Mouse (Mus musculus) gastrocnemius, adult 8-10 months (tissue): ENCODE results near the gene E2f6. TPM values are rescaled to one million over a fixed set of nuclear protein-coding genes. Genes with fewer than 3 reads are reported as not detected.

Experiments
- DNase-seq, 2 experiments: peaks; one replicate each; pipeline ENCODE4 v3.0.0; 2022; ENCODE audit warnings: low spot score in 2 of 2
- total RNA-seq, 4 experiments: library from RNA; stranded (reverse); gene quantifications; 2 replicates each; pipeline ENCODE4 v1.2.4; 2022

The E2f6 gene
- total RNA-seq, 4 experiments from 2014 or later = 136 to 196 (median 151) TPM

DNA sequence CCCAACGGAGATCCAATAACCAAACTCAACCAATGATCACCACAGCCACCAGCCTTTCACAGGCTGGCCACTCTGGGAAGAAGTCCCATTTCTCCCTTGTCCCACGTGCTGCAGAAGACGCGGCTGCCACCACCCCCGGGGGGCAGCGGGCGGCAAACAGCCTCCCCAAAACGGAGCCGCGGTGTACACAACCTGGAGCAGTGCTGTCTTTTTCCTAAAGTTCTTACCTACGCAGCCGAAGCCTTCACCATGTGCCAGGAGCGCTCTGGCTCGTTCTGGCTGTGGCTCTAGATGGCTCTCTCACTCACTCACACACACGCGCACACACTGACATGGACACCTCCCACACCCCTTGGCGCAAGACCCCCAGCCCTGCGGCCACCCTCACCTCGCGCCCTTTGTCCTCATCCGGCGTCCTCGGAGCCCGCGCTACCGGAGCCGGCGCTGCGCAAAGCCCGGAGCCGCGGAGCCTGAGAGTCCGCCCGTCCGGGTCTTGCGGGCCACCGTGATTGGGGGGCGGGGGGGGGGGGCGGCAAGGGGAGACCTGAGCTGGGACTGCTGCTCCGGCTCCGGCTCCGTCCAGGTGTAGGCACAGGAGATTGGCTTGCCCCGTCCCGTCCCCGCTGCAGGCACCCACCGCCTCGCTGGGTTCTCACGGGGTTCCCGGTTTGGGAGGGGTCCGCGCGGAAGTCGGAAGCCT lies 10.4 kb upstream of the E2f6 start, which contains the start of gene Greb1:
Greb1 (minus strand) TSS at position 628 of the 700 bp plus-strand sequence.
- no peak for DNase-seq

DNA sequence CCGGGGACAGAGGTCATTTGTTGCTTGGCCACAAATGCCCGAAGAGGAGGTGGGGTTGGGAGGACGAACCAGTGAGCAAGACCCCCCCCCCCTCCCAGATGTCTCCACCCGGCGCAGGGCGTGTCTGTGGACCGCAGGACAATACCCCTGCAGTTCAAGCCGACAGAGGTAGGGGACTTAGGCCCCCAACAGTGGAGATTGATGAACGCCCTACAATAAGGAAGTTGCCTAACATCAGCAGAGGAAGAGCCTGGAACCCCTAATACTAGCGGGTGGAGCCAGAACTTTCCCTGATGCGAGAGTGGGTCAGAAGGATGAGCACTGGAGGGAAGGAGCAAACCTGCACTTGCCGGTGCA lies 9.8 kb upstream of the E2f6 start:
- DNase-seq = no peak

DNA sequence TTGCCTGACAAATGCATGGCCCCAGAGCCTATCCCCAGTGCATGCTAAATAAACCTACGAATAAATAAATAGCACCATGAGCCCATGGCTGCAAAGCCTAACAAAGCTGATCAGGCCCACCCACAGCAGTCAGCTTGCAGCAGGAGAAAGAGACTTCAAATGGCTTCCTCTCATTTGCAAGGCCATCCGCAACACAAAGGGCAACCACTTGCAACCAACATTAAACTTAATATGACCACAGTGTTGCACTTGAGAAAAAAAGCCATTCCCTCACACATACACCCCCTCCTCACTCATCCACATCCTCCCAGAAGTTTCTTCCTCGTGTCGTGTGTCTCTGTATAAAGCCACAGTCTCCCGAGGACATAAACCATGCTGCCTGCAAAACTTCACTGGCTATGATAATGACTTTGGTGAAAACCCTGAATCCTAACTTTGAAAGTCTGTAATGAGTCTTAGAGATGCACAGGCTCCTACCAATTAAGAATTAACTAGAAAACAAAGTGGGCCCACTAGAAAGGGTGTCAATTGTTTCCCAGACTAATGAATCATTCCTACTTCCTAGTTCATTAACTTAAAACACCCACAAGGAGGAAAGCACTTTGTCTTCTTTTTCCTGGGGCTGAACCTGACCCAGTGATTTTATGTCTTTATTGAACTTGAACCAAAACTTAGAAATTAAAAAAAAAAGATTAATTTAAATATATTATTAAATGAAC lies 7.4 kb upstream of the E2f6 start:
- DNase-seq = no peak

DNA sequence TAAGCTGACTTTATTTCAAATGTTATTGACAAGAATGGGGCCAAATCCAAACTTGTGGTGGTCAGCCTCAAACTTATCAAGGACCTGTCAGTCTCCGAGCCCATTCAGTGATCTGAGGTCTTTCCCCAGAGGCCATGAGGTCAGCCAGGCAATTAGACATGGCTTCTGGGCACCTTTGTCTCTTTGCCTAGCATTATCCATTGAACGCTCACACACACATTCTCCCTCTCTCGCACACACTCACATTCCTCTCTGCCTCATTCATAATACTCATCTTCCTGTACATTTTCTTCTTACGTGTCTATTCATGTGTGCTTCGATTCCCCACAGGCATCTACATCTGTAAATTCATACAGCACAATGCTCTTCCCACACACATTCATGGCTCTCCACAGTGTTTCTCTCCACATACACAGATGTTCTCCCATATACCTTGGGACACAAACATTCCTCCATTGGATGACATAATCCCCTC lies 6.8 kb upstream of the E2f6 start:
- no peak for DNase-seq

DNA sequence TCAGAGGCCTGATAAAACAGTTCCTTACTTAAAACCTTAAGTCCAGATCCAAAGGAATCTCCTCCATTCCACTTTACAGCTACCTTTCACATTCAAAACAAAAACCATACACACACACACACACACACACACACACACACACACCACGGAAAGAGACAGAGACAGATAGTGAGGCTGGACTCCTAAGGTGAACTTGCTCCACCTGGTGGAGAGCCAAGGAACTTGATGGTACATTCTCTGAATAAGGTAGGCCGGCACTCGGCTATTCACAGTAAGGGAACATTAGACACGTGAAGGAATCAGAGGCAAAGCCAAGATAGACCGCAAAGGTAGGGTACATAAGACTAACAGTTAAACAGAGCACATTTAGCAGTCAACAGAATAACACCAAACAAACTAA lies 5.3 kb upstream of the E2f6 start:
- DNase-seq = peak; percentile 50 to 58

DNA sequence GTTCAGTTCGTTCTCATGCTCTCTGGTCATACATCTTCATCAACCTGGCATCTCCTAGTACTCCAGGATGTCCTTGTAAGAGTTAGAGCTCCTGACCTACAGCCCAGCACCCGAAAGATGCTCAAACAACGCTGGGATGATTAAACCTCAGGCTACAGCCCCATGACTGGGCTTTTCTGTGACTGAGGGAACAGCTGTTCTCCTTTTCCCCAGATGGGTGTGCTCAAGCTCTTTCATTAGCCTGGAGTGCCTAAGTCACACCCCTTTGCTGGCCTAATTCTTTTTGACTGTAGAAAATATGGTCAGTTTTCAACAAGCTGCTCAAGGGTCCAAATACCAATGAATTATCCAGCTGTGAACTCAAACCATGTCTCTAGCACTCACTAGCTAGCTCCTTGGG lies 2.7 kb upstream of the E2f6 start:
- peak; percentile 15 to 27 for DNase-seq

DNA sequence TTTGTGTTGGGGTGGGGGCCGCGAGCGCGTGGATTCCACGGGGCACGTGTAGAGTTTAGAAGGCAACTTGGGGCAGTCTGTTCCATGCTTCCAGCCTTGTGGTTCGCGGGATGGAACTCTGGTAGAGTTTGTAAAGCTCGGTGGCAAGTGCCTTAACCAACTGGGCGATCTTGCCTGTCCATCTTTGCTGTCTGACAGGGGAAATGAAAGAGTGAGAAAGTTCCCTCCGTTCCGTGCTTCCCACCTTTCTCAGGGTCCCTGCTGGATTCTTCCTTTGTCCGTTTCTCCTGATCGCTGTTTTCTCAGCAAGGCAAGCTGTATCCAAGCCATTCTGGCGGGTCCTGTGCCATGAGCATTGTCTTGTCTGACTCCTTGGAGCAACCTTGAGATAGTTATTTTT lies 714 bp downstream of the E2f6 start:
- no peak for DNase-seq

DNA sequence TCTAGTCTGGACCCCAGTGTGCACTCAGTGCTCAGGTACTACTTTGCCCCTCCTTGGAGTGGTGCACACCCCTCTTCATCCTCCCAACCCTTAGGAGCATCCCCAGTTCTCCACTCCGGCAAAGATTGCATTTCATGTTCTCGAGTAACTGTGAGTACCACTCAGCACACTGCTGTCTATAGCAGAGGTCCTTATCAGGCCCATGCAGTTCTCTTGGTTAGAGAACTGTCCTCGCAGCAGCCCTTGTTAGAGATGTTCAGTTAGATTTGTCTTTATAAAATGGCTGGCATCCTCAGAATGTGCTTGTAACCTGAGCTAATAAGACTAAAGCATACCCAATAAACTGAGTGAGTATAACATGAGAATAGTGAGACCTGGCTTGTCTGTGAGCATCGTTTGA lies 6.4 kb downstream of the E2f6 start:
- no peak for DNase-seq

DNA sequence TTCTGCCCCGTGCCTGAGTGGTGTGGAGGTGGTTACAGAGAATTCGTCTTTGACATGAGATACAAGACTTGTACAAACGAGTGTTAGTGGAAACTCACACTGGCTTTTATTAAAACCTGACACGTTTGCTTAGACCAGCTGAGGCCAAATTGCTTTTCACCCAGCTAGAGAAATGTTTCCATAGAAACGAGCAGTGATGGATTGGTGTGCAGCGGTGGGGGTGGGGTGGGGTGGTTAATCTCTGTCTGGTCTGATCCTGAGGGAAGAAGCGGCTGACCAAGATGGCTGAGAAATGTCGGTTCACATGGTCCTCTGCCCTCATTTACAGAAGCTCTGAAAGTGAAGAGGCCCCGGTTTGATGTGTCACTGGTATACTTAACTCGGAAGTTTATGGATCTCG lies 7.8 kb downstream of the E2f6 start:
- DNase-seq = no peak

DNA sequence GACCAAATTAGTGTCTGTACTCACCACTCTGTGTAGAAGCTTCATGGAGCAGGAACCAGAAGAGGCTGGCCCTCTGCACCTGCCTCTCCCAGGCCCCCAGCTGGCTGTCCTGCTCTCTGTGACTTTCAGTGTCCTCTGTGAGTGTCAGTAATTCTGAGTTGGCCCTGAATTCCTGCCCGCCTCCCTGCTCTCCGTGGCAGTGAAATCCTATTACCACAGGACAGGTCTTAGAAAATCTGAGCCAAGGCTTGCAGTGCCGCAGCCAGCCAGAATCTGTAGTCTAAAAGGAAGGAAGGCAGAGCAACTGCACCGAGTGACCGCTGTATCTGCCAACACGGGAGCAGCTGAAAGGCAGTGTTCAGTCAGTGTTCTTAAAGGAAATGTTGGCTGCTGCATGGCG lies 10.0 kb downstream of the E2f6 start:
- peak; percentile 42 to 71 for DNase-seq

DNA sequence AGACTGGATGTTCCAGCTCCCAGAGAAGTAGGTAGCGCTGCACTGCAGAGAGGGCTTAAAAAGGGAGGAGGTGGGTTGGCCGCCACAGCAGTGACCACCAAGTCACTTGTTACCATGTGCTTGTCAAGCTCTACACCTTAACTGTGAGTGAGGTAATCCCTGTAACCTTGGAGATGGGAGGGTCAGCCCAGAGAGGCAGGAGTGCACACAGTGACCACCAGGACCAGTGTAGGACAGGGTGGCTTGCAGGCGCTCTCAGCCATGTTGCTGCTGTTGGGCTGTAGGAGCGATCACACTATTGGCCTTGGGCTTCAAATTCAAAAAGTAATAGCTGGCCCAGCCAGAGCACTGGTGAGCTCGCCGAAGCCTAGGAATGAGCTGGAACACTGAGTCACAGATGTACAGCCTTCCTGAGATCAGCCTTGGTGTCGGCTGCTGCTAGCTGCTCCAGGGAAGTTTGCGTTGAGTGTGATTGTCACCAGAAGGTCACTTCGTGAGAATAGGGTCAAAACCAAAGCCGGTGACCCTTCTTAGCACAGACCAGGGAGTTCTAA lies 11.5 kb downstream of the E2f6 start:
- no peak for DNase-seq

DNA sequence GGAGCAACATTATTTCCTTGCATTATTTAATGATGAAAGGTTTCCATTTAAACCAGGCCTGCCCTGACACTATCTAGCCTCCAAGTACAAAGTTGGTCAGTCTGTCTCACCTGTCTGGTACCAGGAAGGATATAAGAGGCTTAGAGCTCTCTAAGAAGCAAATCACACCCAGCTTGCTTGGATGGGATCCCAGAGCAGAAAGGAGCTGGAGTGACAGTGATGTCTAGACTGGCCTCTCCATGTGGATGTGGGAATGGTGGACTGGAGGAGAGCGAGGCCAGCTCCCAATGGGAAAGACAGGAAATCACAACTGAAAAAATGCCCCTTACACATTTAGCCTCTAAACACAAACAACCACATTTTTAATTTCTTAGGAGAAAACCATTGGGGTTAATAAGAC lies 12.9 kb downstream of the E2f6 start:
- no peak for DNase-seq

DNA sequence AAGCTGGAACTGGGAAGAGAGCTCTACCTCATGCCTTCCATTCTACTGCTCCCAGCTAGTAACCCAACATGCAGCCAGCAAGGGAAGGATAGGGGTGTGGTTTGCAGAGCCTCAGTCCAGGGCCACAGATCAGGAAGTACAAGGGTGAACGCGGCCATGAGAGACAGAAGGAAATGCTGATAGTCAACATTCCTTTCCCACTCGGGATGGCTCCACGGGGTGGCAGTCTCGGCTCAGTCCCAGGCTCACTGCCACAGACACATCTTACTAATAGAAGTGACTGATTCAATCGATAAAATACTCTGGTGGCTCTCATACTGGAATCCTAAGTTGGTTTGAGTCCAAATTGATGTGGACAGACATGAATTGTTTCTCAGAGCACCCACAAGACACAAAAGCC lies 17.7 kb downstream of the E2f6 start:
- peak in 1 of 2 experiments; percentile 29 for DNase-seq

DNA sequence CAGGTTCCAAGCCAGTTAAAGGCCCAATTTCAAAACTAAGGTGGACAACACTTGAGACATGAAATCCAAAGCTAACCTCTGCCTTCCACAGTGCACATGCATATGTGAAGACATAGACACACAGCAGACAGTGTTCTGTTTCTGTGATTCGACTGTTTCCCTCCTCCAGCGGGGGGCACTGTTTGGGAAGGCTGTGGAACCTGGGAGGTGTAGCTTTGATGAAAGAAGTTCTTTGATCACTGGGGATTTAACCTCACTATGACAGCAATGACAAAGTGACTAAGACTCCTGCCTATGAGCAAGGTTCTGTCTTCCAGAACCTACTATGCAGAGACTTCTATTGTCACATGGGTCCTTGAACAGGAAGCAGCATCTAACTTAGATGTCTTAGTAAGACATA lies 19.0 kb downstream of the E2f6 start:
- DNase-seq = no peak

DNA sequence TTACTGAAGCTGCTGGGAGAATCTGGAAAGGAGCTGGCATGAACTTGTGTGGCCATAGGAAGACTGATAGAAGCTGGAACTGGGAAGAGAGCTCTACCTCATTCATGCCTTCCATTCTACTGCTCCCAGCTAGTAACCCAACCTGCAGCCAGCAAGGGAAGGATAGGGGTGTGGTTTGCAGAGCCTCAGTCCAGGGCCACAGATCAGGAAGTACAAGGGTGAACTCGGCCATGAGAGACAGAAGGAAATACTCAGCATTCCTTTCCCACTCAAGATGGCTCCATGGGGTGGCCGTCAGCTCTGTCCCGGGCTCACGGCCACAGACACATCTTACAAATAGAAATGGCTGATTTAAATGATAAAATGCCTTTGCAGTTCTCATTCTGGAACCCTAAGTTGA lies 20.3 kb downstream of the E2f6 start:
- DNase-seq = no peak

DNA sequence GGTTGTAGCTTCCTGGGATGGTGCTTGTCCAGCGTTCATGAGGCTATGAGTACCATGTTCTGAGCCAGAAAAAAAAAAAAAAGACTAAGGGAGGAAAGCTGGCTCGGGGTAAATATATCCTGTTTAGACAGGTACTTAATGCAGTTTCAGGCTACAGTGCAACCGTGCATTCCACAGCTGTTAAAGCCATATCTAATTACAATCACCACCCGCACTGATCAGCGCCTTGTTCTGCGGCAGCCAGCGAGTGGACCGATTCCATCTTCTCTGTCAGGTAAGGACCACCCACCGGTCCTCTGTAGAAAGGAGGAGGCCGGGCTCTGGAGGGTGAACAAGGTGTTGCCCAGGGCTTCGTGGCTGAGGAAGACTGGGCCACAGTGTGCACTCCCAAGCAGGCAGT lies 23.9 kb downstream of the E2f6 start:
- no peak for DNase-seq

DNA sequence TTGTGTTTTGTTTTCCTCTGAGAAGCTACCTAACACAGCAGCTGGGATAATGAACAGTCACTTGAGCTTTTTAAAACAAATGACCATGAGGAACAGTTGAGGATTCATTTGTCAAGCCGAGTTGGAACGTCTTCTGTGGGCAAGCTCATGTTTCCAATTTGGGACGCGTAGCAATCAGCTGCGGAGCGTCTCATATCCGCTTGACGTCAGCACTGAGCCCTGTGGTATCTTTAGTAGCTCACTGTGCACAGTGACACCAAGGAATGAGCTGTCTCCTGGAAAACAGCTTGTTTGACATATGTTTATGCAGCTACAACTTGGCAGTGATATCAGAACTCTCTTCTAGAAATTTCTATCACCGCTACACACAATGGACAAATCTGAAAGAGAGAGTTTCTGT lies 25.4 kb downstream of the E2f6 start:
- peak; percentile 63 to 64 for DNase-seq

DNA sequence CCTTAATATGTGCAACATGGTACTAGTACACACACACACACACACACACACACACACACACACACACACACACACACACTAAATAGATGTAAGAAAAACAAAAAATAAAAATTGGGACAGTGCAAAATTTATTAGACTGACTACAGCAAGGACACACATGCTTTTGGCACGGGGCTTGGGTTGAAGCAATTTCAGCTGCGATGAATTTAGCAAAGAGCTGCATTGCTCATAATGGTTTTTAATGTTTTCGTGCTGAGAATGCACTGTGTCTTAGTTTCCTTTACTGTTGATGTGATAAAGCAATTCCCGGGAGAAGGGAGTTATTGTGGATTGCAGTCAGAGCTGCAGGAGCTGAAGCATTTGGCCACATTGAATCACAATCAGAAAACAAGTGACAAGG lies 27.0 kb downstream of the E2f6 start:
- no peak for DNase-seq

DNA sequence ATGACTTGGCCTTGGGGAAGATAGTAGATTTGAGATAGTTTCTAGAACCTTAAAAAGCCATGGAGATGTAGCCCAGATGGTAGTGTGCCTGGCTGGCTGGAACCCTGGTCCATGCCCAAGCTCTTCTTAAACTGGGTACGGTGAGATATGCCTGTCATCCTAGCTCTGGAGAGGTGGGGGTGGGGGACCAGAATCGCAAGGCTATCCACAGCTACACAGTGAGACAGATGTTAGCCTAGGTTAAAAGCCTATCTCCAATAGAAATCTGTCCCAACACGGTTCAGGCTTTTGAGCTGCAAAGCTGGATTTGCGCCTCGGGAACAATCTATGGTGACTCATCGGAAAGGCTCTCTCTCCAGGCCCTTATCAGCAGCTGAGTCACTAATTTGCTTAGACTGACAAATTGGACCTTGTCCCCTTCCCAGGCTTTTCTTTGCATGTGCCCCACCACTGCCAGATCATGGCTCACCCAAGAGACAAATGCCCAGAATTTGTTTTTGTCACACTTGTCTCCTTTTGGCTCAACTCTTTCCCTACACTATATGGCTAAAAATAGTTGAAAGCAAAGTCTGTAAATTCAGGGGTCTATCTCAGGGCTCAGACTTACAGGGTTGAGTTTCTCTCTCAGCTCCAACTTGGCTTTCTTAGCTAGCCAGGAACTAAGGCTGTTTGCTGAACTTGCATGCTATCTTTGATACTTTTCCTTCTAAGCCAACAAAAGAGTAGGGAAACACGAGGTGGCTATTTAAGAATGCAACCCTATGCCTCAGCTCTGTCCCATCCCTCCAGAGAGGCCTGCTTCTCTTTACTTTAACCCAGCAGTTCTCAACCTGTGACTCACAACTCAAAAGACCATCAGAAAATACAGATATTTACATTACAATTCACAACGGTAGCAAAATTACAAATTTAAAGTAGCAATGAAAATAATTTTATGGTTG lies 30.3 kb downstream of the E2f6 start:
- DNase-seq = no peak

DNA sequence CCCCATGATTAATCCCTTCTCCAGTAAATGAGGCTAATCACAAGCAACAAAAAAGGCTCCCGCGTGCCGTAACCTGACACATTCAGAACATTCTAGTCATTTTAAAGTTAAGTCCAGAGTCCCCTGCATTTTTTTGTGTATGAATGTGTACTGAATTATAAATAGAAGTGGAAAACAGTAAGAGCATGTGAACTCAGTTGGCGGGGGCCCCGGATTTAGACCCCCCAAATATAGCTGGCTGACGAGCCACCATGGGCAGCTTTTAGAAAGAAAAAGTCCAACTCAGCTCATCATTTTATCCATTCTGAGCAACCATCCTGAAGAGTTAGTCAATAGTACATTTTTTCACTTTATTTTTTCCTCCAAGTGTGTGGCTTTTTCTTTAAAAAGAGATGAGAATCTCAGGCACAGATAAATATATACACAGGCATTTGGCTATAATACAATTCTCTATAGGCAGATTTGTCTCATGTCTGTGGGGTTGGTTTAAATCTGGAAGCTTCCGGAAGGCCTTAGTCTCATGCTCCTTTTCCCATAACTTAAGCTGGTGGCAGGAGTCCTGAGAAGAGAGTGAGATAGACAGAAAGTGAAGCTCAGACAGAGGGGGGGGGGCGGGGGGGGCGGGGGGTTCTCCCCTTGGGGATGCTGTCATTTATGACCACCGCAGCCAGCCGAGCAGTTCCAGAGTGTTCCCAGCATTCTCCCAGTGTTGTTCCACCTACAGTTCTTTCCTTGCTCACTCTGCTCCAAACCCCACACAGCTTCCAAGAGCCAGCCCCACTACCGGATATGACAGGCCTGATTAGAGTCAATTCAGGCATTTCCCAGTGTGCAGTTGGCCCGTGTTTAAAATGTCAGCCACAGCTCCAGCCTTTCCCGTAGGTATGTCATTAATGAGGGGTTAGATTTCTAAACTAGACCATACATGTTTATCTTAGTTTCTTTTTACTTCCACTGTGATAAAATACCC lies 34.1 kb downstream of the E2f6 start:
- DNase-seq = no peak
